Mouse (Mus musculus) myocyte (in vitro differentiated cells): ENCODE measurements around the gene Cacna2d2.
"Not testable (repeated sequence)": the region's sequence is repeated elsewhere in the genome, so short reads cannot be mapped to it uniquely, and the experiment has no call there.

Source experiments
- POLR2AphosphoS2 ChIP-seq: IDR thresholded peaks from one replicate; pipeline ENCODE4 v1.6.1; 2011; ENCODE audit warnings: low read depth, control low read depth; ENCODE audit not compliant: insufficient read length
- REST ChIP-seq: IDR thresholded peaks from one replicate; pipeline ENCODE4 v1.6.1; 2011; ENCODE audit warnings: mild to moderate bottlenecking, control low read depth, moderate library complexity; ENCODE audit not compliant: insufficient read depth, insufficient read length
- USF1 ChIP-seq: IDR thresholded peaks from one replicate; pipeline ENCODE4 v1.6.1; 2011; ENCODE audit warnings: low read depth, mild to moderate bottlenecking, control low read depth, moderate library complexity

- not testable (repeated sequence) for TF ChIP-seq REST, POLR2AphosphoS2, USF1
Observed at GRCm38 (mm10) chr9:107573774-107574173, 174.4 kb downstream of the Cacna2d2 start.
